Mouse (Mus musculus) MEL (cell line): ENCODE measurements around the gene Mapre3.

ENCODE experiments used
- CHD2 ChIP-seq: IDR thresholded peaks from 2 replicates; pipeline ENCODE4 v1.6.1; 2011; ENCODE audit warnings: low read length, improper control_type of control experiment
- CTCF ChIP-seq, 3 experiments: IDR thresholded peaks in 2 of 3; conservative IDR thresholded peaks in 1 of 3; 2 replicates each; pipeline ENCODE4 v1.5.1; 2011 to 2012; ENCODE audit warnings: low read length in 3 of 3, low read depth in 2 of 3, mild to moderate bottlenecking in 2 of 3, improper control_type of control experiment in 1 of 3, inconsistent platforms in 1 of 3, mixed read lengths in 1 of 3, moderate library complexity in 1 of 3; ENCODE audit not compliant: control insufficient read depth in 1 of 3, insufficient read depth in 1 of 3, poor library complexity in 1 of 3, severe bottlenecking in 1 of 3
- E2F4 ChIP-seq: IDR thresholded peaks from 2 replicates; pipeline ENCODE4 v1.6.1; 2011; ENCODE audit warnings: low read depth, low read length, improper control_type of control experiment, borderline replicate concordance
- ETS1 ChIP-seq: IDR thresholded peaks from 2 replicates; pipeline ENCODE4 v1.6.1; 2012; ENCODE audit warnings: low read depth, mild to moderate bottlenecking, inconsistent platforms, low read length, improper control_type of control experiment, moderate library complexity
- GABPA ChIP-seq: IDR thresholded peaks from 2 replicates; pipeline ENCODE4 v1.6.1; 2012; ENCODE audit warnings: low read depth, mild to moderate bottlenecking, inconsistent platforms, low read length, improper control_type of control experiment, moderate library complexity
- HCFC1 ChIP-seq: IDR thresholded peaks from 2 replicates; pipeline ENCODE4 v1.6.1; 2012; ENCODE audit warnings: low read depth, mild to moderate bottlenecking, inconsistent platforms, low read length, improper control_type of control experiment, moderate library complexity
- KAT2A ChIP-seq: conservative IDR thresholded peaks from 2 replicates; pipeline ENCODE4 v1.6.1; 2012; ENCODE audit warnings: low read depth, low read length, improper control_type of control experiment, inconsistent platforms
- MAFK ChIP-seq: IDR thresholded peaks from 2 replicates; pipeline ENCODE4 v1.6.1; 2011; ENCODE audit warnings: low read depth, mild to moderate bottlenecking, low read length, improper control_type of control experiment, borderline replicate concordance
- MXI1 ChIP-seq: IDR thresholded peaks from 2 replicates; pipeline ENCODE4 v1.6.1; 2011; ENCODE audit warnings: mild to moderate bottlenecking, low read depth, low read length, improper control_type of control experiment
- POLR2A ChIP-seq, 2 experiments: IDR thresholded peaks; 2 replicates each; pipeline ENCODE4 v1.6.1; 2011 to 2012; ENCODE audit warnings: low read length in 2 of 2, mild to moderate bottlenecking in 2 of 2, control low read depth in 1 of 2, improper control_type of control experiment in 1 of 2, low read depth in 1 of 2, moderate library complexity in 1 of 2; ENCODE audit not compliant: control insufficient read depth in 1 of 2, insufficient read depth in 1 of 2, poor library complexity in 1 of 2
- ZMIZ1 ChIP-seq: IDR thresholded peaks from 2 replicates; pipeline ENCODE4 v1.6.1; 2012; ENCODE audit warnings: low read depth, mild to moderate bottlenecking, inconsistent platforms, low read length, improper control_type of control experiment, moderate library complexity
- ZNF384 ChIP-seq: IDR thresholded peaks from 2 replicates; pipeline ENCODE4 v1.6.1; 2012; ENCODE audit warnings: low read depth, mild to moderate bottlenecking, inconsistent platforms, low read length, improper control_type of control experiment

DNA sequence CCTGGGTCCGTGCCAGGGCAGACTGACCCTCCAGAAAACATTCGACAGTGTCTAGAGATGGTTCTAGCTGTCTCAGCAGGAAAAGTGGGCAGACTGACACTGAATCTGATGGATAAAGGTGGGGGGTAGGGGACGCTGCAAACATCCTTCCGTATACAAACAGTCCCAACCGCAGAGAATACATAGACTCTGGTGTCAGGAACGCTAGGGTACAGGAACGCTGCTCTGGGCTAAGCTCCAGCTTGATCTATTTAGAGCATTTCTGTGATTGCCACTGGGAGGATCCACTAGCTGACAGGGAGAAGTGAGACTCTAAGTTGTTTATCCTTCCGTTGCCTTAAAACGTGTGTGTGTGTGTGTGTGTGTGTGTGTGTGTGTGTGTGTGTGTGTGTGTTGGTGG lies 33.7 kb upstream of the Mapre3 start:
- TF ChIP-seq ETS1 (no peak), KAT2A (no peak), POLR2A (IDR thresholded peaks at IDR 0.05; ENCODE audit: control insufficient read depth in 1 of 2, insufficient read depth in 1 of 2, low read depth in 1 of 2, low read length in 2 of 2, poor library complexity in 1 of 2) (no peak), MAFK (no peak), CTCF (IDR thresholded peaks at IDR 0.05 in 2 of 3, conservative IDR thresholded peaks at IDR 0.05 in 1 of 3; ENCODE audit: control insufficient read depth in 1 of 3, insufficient read depth in 1 of 3, low read depth in 2 of 3, low read length in 3 of 3, poor library complexity in 1 of 3, severe bottlenecking in 1 of 3) (no peak), HCFC1 (no peak), MXI1 (no peak), CHD2 (no peak), GABPA (no peak), ZMIZ1 (no peak), ZNF384 (no peak), E2F4 (no peak)
